Mouse (Mus musculus) embryonic facial prominence, embryonic 14.5 days (tissue): ENCODE measurements around the gene Cul5. TPM values are rescaled to one million over a fixed set of nuclear protein-coding genes. Genes with fewer than 3 reads are reported as not detected.

ENCODE experiments used
- ATAC-seq: fragments of 200-750 bp; cut with Nextera tagmentation; 2 replicates; pipeline ENCODE4 v1.8.0; 2017; ENCODE audit warnings: low read depth, moderate number of reproducible peaks, moderate TSS enrichment
- DNase-seq: peaks from one replicate; pipeline ENCODE4 v3.0.0-alpha.2; 2015; ENCODE audit warnings: low spot score
- H3K27ac ChIP-seq: fragments of 300-500 bp; sonication (generic); replicated peaks from 2 replicates; pipeline ENCODE4 v1.5.1; 2014; ENCODE audit warnings: low read depth, mild to moderate bottlenecking, low read length, moderate library complexity
- H3K27me3 ChIP-seq: fragments of 300-500 bp; sonication (generic); replicated peaks from 2 replicates; pipeline ENCODE4 v1.6.1; 2014; ENCODE audit warnings: low read length; ENCODE audit not compliant: control insufficient read depth, insufficient read depth
- H3K36me3 ChIP-seq: fragments of 300-500 bp; sonication (generic); 2 replicates; pipeline ENCODE4 v1.6.1; 2014; ENCODE audit warnings: low read length, mixed read lengths; ENCODE audit not compliant: control insufficient read depth, insufficient read depth
- H3K4me1 ChIP-seq: fragments of 300-500 bp; sonication (generic); 2 replicates; pipeline ENCODE4 v1.6.1; 2014; ENCODE audit warnings: antibody characterized with exemption, low read length; ENCODE audit not compliant: control insufficient read depth, insufficient read depth
- H3K4me2 ChIP-seq: fragments of 300-500 bp; sonication (generic); 2 replicates; pipeline ENCODE4 v1.6.1; 2014; ENCODE audit warnings: low read depth, mild to moderate bottlenecking, low read length, moderate library complexity, mixed read lengths
- H3K4me3 ChIP-seq: fragments of 300-500 bp; sonication (generic); 2 replicates; pipeline ENCODE4 v1.5.1; 2014; ENCODE audit warnings: low read depth, mild to moderate bottlenecking, low read length
- H3K9ac ChIP-seq: fragments of 300-500 bp; sonication (generic); 2 replicates; pipeline ENCODE4 v1.6.1; 2014; ENCODE audit warnings: low read depth, mild to moderate bottlenecking, low read length, moderate library complexity, mixed read lengths
- H3K9me3 ChIP-seq: fragments of 300-500 bp; sonication (generic); 2 replicates; pipeline ENCODE4 v1.6.1; 2016; ENCODE audit warnings: low read length; ENCODE audit not compliant: control insufficient read depth
- WGBS: fragments of 180-500 bp; shearing (Covaris S2); extraction: QIAGEN DNeasy Blood & Tissue Kit; methylation state at CpG from one replicate; pipeline ENCODE4 v1.1.7; 2014; 5-methylcytosine and 5-hydroxymethylcytosine counted together
- polyA plus RNA-seq: library from polyadenylated mRNA; unstranded; fragments of >200 nt; fragmentation: Nextera tagmentation; extraction: Ambion mirVana; gene quantifications from 2 replicates; pipeline ENCODE4 v1.2.1, GENCODE M21; 2014

Cul5 gene
- polyA plus RNA-seq, 1 experiment from 2014 or later = 41.2 TPM

GRCm38 (mm10) chr9:53680851-53681250 lies 11.0 kb upstream of the Cul5 start:
- no peak for ATAC-seq
- Histone ChIP-seq H3K9me3 (no peaks in the 10 kb centered on the region; the same call in 1 of the 2 replicates), H3K27me3 (no peaks in the 10 kb centered on the region), H3K36me3 (no peaks in the 10 kb centered on the region), H3K4me3 (no peak overlapping the region), H3K27ac (no peak overlapping the region), H3K9ac (no peak overlapping the region), H3K4me2 (no peak overlapping the region), H3K4me1 (no peaks in the 10 kb centered on the region)
- WGBS = 100% methylated on average over 1 of the region's 1 CpGs
- no peak for DNase-seq

GRCm38 (mm10) chr9:53676921-53677320 lies 7.1 kb upstream of the Cul5 start:
- 66% methylated on average over 4 of the region's 4 CpGs for WGBS
- Histone ChIP-seq H3K4me2 (no peak overlapping the region), H3K27ac (no peak overlapping the region), H3K4me1 (no peaks in the 10 kb centered on the region), H3K9me3 (no peaks in the 10 kb centered on the region; the same call in 1 of the 2 replicates), H3K4me3 (no peak overlapping the region), H3K27me3 (no peaks in the 10 kb centered on the region), H3K9ac (no peak overlapping the region), H3K36me3 (no peaks in the 10 kb centered on the region)
- ATAC-seq (no peak), DNase-seq (no peak)

DNA sequence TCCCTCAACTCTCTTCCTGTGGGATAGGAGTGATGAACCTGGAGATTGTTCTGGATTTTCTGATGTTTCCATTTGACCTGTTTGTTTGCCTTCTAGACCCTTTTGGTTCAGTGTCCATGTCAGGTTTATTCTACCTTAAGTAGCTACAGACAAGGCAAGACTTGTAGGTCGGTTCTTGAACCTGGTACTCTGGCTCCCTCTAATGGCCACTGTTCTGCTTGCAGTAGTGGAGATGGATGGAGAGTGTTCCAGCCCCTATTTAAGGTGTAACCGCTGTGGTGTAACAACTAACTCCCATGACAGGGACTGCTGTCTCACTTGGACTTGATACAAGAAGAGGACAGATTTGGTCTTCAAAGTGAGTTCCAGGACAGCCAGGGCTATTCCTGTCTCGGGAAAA lies 3.8 kb upstream of the Cul5 start:
- no peak for ATAC-seq
- 18% methylated on average over 3 of the region's 3 CpGs for WGBS

GRCm38 (mm10) chr9:53667020-53667669 lies 2.7 kb downstream of the Cul5 start:
- DNase-seq (peak; percentile 94), ATAC-seq (peak; percentile 97)
- Histone ChIP-seq H3K9me3 (no peaks in the 10 kb centered on the region), H3K9ac (peak overlapping the region; percentile 99), H3K27me3 (no peaks in the 10 kb centered on the region), H3K36me3 (peaks cover 4% of the 10 kb centered on the region; the same call in 1 of the 2 replicates), H3K27ac (peak overlapping the region; percentile 98), H3K4me3 (peak overlapping the region; percentile 97), H3K4me2 (peak overlapping the region; percentile 93), H3K4me1 (peaks cover 20% of the 10 kb centered on the region)
- WGBS = under 1% methylated on average over 33 of the region's 74 CpGs

More for the DNA sequence above, 3.8 kb upstream of the Cul5 start:
- peak; percentile 70 for DNase-seq
- Histone ChIP-seq H3K4me2 (no peak overlapping the region), H3K4me1 (no peaks in the 10 kb centered on the region), H3K27me3 (no peaks in the 10 kb centered on the region), H3K9me3 (no peaks in the 10 kb centered on the region; the same call in 1 of the 2 replicates), H3K4me3 (no peak overlapping the region), H3K36me3 (no peaks in the 10 kb centered on the region), H3K27ac (no peak overlapping the region), H3K9ac (no peak overlapping the region)

- peak overlapping the region; percentile 97 for H3K4me3 ChIP-seq
- H3K27ac ChIP-seq = peak overlapping the region; percentile 98
- WGBS = 0% methylated on average over 25 of the region's 28 CpGs
- peak; percentile 4; the same call in 1 of the 2 replicates for ATAC-seq
- H3K27me3 ChIP-seq = no peaks in the 10 kb centered on the region
- peak overlapping the region; percentile 99 for H3K9ac ChIP-seq
- H3K36me3 ChIP-seq = peaks cover 4% of the 10 kb centered on the region; the same call in 1 of the 2 replicates
- H3K4me2 ChIP-seq = peak overlapping the region; percentile 93
- no peaks in the 10 kb centered on the region for H3K9me3 ChIP-seq
- DNase-seq = no peak
- peaks cover 20% of the 10 kb centered on the region for H3K4me1 ChIP-seq
Observed at GRCm38 (mm10) chr9:53666665-53667019, 3.2 kb downstream of the Cul5 start.

DNA sequence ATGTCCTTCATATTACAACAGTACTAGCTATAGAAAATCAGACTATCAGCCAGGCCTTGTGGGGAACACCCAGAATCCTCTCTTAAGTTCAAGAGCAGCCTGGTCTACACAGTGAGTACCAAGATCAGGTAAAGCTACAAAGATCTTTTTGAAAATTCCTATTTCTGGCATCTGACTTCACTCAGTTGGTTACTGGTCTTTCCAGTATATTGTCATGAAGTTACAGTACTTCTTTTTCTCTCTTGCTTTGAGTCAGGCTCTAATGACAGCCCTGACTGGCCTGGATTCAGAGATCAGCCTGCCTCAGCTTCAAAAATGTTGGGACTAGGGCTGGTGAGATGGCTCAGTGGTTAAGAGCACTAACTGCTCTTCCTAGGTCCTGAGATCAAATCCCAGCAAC lies 4.4 kb downstream of the Cul5 start:
- Histone ChIP-seq H3K4me2 (peak overlapping the region; percentile 93), H3K9ac (no peak overlapping the region), H3K27me3 (no peaks in the 10 kb centered on the region), H3K27ac (no peak overlapping the region), H3K4me3 (no peak overlapping the region), H3K36me3 (peaks cover 4% of the 10 kb centered on the region; the same call in 1 of the 2 replicates), H3K9me3 (no peaks in the 10 kb centered on the region), H3K4me1 (peaks cover 20% of the 10 kb centered on the region)
- no peak for ATAC-seq
- DNase-seq = no peak

- DNase-seq (no peak), ATAC-seq (no peak)
- Histone ChIP-seq H3K9me3 (no peaks in the 10 kb centered on the region), H3K27me3 (no peaks in the 10 kb centered on the region), H3K4me2 (no peak overlapping the region), H3K9ac (no peak overlapping the region), H3K4me3 (no peak overlapping the region), H3K4me1 (peaks cover 20% of the 10 kb centered on the region), H3K36me3 (peaks cover 4% of the 10 kb centered on the region; the same call in 1 of the 2 replicates), H3K27ac (no peak overlapping the region)
- WGBS = 74% methylated on average over 2 of the region's 2 CpGs
Observed at GRCm38 (mm10) chr9:53664819-53665218, 5.0 kb downstream of the Cul5 start.

GRCm38 (mm10) chr9:53634796-53635195 lies 35.0 kb downstream of the Cul5 start:
- Histone ChIP-seq H3K4me3 (no peak overlapping the region), H3K9me3 (no peaks in the 10 kb centered on the region), H3K4me1 (no peaks in the 10 kb centered on the region), H3K9ac (no peak overlapping the region), H3K27ac (no peak overlapping the region), H3K27me3 (no peaks in the 10 kb centered on the region), H3K4me2 (no peak overlapping the region), H3K36me3 (peaks cover 73% of the 10 kb centered on the region)
- ATAC-seq (no peak), DNase-seq (no peak)
- WGBS = 95% methylated on average over 6 of the region's 6 CpGs

GRCm38 (mm10) chr9:53615246-53615645 lies 54.6 kb downstream of the Cul5 start:
- Histone ChIP-seq H3K9me3 (no peaks in the 10 kb centered on the region), H3K9ac (no peak overlapping the region), H3K27ac (no peak overlapping the region), H3K4me3 (no peak overlapping the region), H3K4me1 (no peaks in the 10 kb centered on the region), H3K4me2 (no peak overlapping the region), H3K27me3 (no peaks in the 10 kb centered on the region), H3K36me3 (peaks cover 44% of the 10 kb centered on the region)
- 84% methylated on average over 8 of the region's 8 CpGs for WGBS
- ATAC-seq (no peak), DNase-seq (no peak)
